Mouse (Mus musculus) regulatory T cell (primary cell): ENCODE measurements around the gene Nap1l1.

Experiments
- in situ Hi-C: fragments of 300-600 bp; cut with MboI, MseI; formaldehyde crosslinking; loops from one replicate; pipeline ENCODE4 v1.15.1; 2025; ENCODE audit warnings: high pct_unique_total_duplicates

Gene Nap1l1

DNA sequence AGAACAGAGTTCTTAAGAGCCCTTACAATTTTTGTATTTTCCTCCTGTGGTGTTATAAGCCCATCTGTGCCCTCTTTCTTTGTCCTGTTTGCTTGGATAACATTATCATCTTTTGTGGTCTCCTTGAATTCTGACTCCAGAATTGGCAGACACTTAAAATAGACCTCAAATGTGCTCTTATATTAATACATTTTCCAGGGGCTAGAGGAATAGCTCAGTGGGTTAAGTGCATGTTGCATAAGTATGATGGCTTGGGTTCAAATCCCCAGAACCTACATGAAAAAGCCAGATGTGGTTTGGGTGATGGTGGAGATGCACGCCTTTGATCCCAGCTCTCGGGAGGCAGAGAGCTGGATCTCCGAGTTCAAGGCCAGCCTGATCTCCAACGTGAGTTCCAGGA, 71.3 kb downstream of the Nap1l1 start:
- in situ Hi-C loops: no loop called here

DNA sequence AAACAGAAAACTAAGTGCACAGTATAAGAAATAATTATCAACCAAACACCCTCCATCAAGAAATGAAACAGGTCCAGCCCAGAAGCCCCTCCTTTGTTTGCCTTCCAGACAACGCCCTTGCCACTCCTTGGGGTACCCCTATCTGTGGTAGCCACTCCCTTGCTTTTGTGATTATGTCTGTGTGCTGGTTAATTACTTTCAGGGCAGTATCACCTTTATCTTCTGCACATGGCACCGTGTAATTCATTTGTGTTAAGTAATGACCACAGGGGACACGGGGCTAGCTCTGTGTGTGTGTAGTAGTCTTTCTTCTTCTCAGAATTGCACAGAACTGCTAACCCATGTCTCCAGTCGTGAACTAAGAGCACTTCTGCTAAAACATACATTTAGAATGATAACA, 72.6 kb downstream of the Nap1l1 start:
- in situ Hi-C loops: no loop called here
